Mouse (Mus musculus) neural tube, embryonic 11.5 days (tissue): ENCODE measurements around the gene Evc. TPM values are rescaled to one million over a fixed set of nuclear protein-coding genes. Genes with fewer than 3 reads are reported as not detected.
A peak's percentile ranks its signal among the peaks of the same experiment; 100 is the strongest.

Experiments
- ATAC-seq: fragments of 200-750 bp; cut with Nextera tagmentation; 2 replicates; pipeline ENCODE4 v1.8.0; 2017; ENCODE audit warnings: moderate number of reproducible peaks, mild to moderate bottlenecking, moderate TSS enrichment, moderate library complexity; ENCODE audit not compliant: insufficient read depth, low FRiP score, low TSS enrichment
- DNase-seq: peaks from one replicate; pipeline ENCODE4 v3.0.0-alpha.2; 2015; ENCODE audit warnings: low spot score
- H3K27ac ChIP-seq: fragments of 300-500 bp; sonication (generic); 2 replicates; pipeline ENCODE4 v1.5.1; 2014; ENCODE audit warnings: low read depth, mild to moderate bottlenecking, low read length
- H3K27me3 ChIP-seq: fragments of 300-500 bp; sonication (generic); 2 replicates; pipeline ENCODE4 v1.6.1; 2014; ENCODE audit warnings: mild to moderate bottlenecking, low read length, mixed read lengths; ENCODE audit not compliant: control insufficient read depth, insufficient read depth
- H3K36me3 ChIP-seq: fragments of 300-500 bp; sonication (generic); 2 replicates; pipeline ENCODE4 v1.6.1; 2014; ENCODE audit warnings: mild to moderate bottlenecking, low read length, moderate library complexity, mixed read lengths; ENCODE audit not compliant: control insufficient read depth, insufficient read depth
- H3K4me1 ChIP-seq: fragments of 300-500 bp; sonication (generic); 2 replicates; pipeline ENCODE4 v1.6.1; 2014; ENCODE audit warnings: low read length, mixed read lengths; ENCODE audit not compliant: control insufficient read depth, insufficient read depth
- H3K4me2 ChIP-seq: fragments of 300-500 bp; sonication (generic); 2 replicates; pipeline ENCODE4 v1.6.1; 2014; ENCODE audit warnings: low read depth, mild to moderate bottlenecking, moderate library complexity
- H3K4me3 ChIP-seq: fragments of 300-500 bp; sonication (generic); 2 replicates; pipeline ENCODE4 v1.5.1; 2014; ENCODE audit warnings: low read depth, low read length
- H3K9ac ChIP-seq: fragments of 300-500 bp; sonication (generic); 2 replicates; pipeline ENCODE4 v1.6.1; 2014; ENCODE audit warnings: mild to moderate bottlenecking, low read length
- H3K9me3 ChIP-seq: fragments of 300-500 bp; sonication (generic); 2 replicates; pipeline ENCODE4 v1.6.1; 2016; ENCODE audit warnings: low read length; ENCODE audit not compliant: control insufficient read depth
- WGBS: fragments of 180-500 bp; shearing (Covaris S2); extraction: QIAGEN DNeasy Blood & Tissue Kit; methylation state at CpG from one replicate; pipeline ENCODE4 v1.1.7; 2014; 5-methylcytosine and 5-hydroxymethylcytosine counted together
- polyA plus RNA-seq: library from polyadenylated mRNA; unstranded; fragments of >200 nt; fragmentation: Nextera tagmentation; extraction: Ambion mirVana; gene quantifications from 2 replicates; pipeline ENCODE4 v1.2.1, GENCODE M21; 2014

The Evc gene
- polyA plus RNA-seq, 1 experiment from 2014 or later, result 12.9 TPM

DNA sequence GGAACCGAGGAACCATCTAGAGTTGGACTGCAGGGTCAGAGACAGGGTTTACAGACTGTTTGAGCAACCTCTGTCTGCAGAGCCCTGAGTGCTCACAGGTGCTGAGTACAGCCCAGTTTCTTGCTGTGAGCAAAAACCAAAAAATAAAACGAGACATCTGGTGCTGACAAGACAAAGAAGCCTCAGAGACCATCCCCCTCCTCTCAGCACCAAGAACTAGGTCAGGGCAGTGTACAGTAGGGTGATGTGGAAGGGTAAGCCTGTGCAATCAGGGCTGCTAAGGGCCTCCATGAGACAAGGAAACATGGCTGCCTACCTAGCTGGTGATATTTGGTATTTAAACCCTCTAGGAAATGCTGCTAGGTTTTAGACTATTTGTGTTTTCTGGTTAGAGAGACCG, 85.1 kb downstream of the Evc start:
- Histone ChIP-seq H3K27me3 (no peaks in the 10 kb centered on the region), H3K27ac (no peak overlapping the region), H3K4me2 (no peak overlapping the region), H3K9ac (no peak overlapping the region), H3K4me3 (no peak overlapping the region), H3K4me1 (peaks cover 17% of the 10 kb centered on the region), H3K9me3 (no peaks in the 10 kb centered on the region), H3K36me3 (no peaks in the 10 kb centered on the region)
- no peak for DNase-seq
- WGBS, result 74% methylated on average over 3 of the region's 3 CpGs
- no peak for ATAC-seq

DNA sequence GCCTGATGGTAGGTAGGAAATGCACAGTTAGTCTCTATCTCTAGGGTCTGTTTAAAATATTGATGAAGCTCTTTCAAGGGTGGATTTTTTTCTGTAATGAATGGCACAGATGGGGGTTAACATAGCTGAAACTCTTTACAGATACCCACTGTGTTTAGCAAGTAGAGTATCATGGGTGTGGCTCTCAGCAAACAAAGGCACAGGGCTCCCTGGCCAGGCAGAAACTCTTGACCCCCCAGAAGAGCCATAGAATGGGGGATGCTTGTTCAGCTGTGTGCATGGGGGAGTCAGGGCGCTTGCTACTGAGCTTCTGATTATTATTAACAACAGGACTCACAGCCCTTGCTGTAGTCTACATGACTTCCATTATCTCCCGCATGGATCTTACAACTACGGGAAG, 87.8 kb downstream of the Evc start:
- H3K27me3 ChIP-seq, result 0 out of 2 replicates have a peak, but pooled peaks cover 2% of the 10 kb centered on the region
- H3K4me3 ChIP-seq, result no peak overlapping the region
- H3K9me3 ChIP-seq, result no peaks in the 10 kb centered on the region
- 0 out of 2 replicates have a peak overlapping the region, but pooled peaks have one; percentile 8 for H3K9ac ChIP-seq
- no peaks in the 10 kb centered on the region for H3K36me3 ChIP-seq
- no peak overlapping the region for H3K27ac ChIP-seq
- ATAC-seq, result no peak
- whole genome bisulfite sequencing, result 82% methylated on average over 3 of the region's 3 CpGs
- H3K4me2 ChIP-seq, result peak overlapping the region; percentile 24; the same call in 1 of the 2 replicates
- peaks cover 22% of the 10 kb centered on the region for H3K4me1 ChIP-seq
- DNase-seq, result no peak

DNA sequence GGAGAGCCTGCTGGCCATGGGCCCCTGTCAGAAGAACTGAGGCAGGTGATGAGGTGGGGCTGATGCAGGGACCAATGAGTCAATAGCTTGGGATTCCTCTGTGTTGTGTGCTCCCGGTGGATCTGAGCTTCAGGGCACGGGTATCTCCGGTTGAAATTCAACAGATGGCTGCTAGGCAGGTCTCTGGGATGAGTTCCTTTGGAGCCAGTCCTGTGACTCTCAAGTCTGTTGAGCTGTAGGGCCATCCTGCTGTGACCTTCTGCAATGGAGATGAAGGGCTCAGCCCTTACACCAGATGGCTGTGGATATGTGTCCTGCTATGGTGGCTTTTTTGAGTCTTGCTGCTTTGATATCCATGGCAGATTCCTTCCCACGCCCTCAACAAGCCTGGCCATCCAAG, 89.2 kb downstream of the Evc start:
- Histone ChIP-seq H3K9ac (no peak overlapping the region), H3K27me3 (peaks cover 10% of the 10 kb centered on the region), H3K4me1 (peaks cover 22% of the 10 kb centered on the region), H3K27ac (0 out of 2 replicates have a peak overlapping the region, but pooled peaks have one; percentile 92), H3K4me3 (peak overlapping the region; percentile 62), H3K36me3 (no peaks in the 10 kb centered on the region), H3K9me3 (no peaks in the 10 kb centered on the region), H3K4me2 (peak overlapping the region; percentile 68)
- no peak for DNase-seq
- ATAC-seq, result no peak
- 45% methylated on average over 4 of the region's 4 CpGs for WGBS

DNA sequence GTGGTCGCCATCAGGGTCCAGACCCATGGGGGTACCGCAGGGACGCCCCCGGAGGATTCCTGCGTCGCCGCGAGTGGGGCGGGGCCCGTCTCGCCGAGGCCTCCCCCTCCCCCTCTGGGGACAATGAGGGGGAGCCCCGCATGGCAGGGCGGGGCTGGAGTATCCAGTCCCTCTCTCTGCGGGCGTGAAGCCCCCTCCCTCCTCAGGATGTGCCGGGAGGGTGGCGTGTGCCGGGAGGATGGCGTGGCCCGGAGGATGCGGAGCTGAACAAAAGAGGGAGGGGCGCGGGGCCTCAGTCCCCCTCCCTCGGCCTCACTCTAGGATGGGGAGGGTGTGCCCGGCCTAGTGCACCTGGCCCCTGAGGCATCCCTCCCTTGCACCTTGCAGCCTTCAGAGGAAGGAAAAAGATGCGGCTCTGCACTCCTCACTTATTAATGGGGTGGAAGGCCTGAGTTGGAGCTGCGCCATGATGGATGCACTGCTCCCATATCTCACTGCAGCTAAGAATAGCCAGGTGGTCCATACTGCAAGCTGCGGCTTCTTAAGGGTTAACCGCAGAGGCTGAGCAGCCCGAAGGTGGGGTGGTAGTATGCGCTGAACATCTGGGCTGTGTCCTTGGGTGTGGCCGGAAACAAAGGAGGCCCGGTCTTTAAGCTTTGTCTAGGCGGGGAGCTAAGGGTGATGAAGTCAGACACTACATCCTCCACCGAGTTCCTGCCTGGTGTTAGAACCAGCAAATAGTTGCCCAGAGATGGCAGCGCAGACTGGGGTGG, 90.4 kb downstream of the Evc start:
- Histone ChIP-seq H3K9me3 (no peaks in the 10 kb centered on the region), H3K27me3 (peaks cover 21% of the 10 kb centered on the region), H3K9ac (peak overlapping the region; percentile 82), H3K4me1 (peaks cover 22% of the 10 kb centered on the region), H3K36me3 (no peaks in the 10 kb centered on the region), H3K4me3 (peak overlapping the region; percentile 62), H3K4me2 (peak overlapping the region; percentile 68), H3K27ac (peak overlapping the region; percentile 92)
- WGBS, result under 1% methylated on average over 20 of the region's 37 CpGs
- DNase-seq, result peak; percentile 78
- ATAC-seq, result peak; percentile 32

DNA sequence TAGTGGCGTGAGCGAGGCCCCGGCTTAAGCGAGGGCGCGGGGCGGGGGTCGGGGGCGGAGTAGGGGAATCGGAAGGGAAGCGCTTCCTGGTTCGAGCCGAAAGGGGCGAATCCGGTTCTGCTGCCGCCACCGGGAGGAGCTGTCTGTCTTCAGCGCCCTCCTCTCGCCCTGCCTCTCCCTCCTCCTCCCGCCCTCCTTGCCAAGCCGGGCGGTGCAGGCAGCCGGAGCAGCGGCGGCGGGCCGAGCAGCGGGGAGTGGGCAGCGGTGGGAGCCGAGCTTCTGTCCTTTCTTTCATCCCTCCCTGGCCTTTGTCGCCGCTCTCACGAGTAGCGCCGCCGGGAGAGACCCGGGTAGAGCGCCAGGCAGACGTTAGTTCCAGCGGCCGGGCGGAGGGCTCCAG, 91.0 kb downstream of the Evc start:
- H3K27me3 ChIP-seq, result peaks cover 28% of the 10 kb centered on the region
- peak overlapping the region; percentile 92 for H3K27ac ChIP-seq
- H3K9me3 ChIP-seq, result no peaks in the 10 kb centered on the region
- WGBS, result under 1% methylated on average over 42 of the region's 42 CpGs
- peak overlapping the region; percentile 68 for H3K4me2 ChIP-seq
- peak overlapping the region; percentile 82 for H3K9ac ChIP-seq
- H3K36me3 ChIP-seq, result no peaks in the 10 kb centered on the region
- DNase-seq (peak; percentile 81), ATAC-seq (peak; percentile 38)
- H3K4me1 ChIP-seq, result peaks cover 26% of the 10 kb centered on the region
- H3K4me3 ChIP-seq, result peak overlapping the region; percentile 62

DNA sequence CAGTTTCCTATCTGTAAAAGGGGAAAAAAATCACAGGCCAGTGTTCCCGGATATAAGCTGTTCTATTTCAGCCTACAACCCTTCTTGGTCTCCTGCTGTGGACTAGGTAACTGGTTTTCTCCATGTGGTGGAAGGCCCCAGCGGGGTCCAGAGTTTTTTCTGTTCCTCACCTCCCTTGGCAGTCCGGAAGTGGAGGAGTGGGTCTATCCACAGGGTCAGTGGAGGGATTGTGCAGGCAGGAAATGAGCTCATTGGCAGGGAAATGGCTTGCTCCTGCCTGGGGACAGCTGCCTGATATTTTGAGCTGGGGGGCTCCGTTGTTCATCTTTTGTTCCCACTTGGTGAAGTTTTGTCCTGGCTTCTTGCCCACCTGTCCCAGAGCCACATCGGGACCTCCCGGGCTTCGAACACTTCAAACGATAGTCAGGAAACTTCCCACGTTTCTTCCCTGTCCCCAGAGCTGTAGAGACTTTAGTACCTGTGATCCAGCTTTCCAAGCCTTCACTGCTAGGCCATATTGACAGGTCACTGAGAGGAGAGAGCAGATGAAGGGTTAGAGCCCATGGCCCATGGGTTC, 91.9 kb downstream of the Evc start:
- 39% methylated on average over 9 of the region's 9 CpGs for WGBS
- Histone ChIP-seq H3K4me3 (peak overlapping the region; percentile 62), H3K27ac (peak overlapping the region; percentile 92), H3K27me3 (peaks cover 28% of the 10 kb centered on the region), H3K4me1 (peaks cover 26% of the 10 kb centered on the region), H3K9ac (peak overlapping the region; percentile 82), H3K36me3 (no peaks in the 10 kb centered on the region), H3K9me3 (no peaks in the 10 kb centered on the region), H3K4me2 (peak overlapping the region; percentile 68)
- ATAC-seq, result no peak
- DNase-seq, result peak; percentile 28

DNA sequence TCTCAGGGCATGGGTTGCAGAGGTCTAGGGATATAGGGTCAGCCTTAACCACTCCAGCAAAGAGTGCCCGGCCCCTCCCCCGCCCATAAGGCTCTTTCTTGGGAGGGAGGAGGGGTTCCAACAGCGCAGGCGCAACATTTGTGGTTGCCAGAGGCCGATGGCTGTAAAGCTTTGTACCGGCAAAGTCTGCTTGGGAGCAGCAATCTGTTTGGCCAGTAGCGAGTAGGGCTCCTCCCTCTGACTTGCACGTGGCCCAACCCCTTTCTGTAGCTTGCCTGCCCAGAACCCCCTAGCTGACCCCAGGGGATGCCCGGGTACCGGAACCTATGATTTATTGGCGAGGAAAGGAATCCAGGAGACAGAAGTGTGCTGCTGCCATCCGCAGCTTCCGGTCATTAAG, 92.5 kb downstream of the Evc start:
- ATAC-seq, result peak; percentile 57
- H3K27ac ChIP-seq, result peak overlapping the region; percentile 92

DNA sequence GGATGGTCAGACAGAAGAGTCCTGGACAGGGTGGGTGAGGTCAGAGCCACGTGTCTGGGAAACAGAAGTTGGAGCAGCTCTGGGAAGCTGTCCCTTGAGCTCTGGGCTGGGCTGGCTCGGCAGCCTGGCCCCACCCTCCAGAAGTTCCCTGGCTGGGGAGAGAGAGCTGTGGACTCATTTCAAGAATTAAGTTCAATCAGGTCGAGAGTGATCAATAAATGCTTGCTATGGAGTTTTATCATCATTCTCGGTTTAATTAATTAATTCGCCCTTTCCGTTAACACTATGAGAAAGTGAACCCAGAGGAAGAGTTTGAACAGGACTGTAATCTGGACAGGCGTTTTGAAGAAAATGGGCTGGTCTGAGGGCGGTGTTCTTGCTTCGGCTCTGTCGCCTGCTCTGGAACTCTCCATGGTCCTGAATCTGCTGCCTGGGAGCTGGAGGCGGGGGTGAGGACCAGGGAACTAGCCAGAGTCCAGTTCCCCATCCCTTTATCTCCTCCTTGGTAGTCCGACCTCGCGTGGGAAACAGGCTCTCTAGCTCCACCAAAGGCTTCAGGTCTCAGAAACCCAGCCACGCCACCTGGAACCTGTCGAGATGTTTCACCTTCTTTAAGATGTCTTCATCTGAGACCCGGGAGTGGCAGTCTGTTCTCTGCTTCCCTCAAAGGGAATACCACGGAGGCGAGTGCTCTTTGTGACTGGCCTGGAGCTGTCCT, 93.4 kb downstream of the Evc start:
- Histone ChIP-seq H3K36me3 (no peaks in the 10 kb centered on the region), H3K27ac (peak overlapping the region; percentile 92), H3K4me2 (peak overlapping the region; percentile 68), H3K4me1 (peaks cover 23% of the 10 kb centered on the region), H3K9me3 (no peaks in the 10 kb centered on the region), H3K4me3 (peak overlapping the region; percentile 62), H3K27me3 (peaks cover 28% of the 10 kb centered on the region), H3K9ac (peak overlapping the region; percentile 72)
- WGBS, result 1% methylated on average over 19 of the region's 19 CpGs
- ATAC-seq (no peak), DNase-seq (peak; percentile 75)

More for the DNA sequence above, 92.5 kb downstream of the Evc start:
- H3K36me3 ChIP-seq, result no peaks in the 10 kb centered on the region
- peaks cover 28% of the 10 kb centered on the region for H3K27me3 ChIP-seq
- H3K4me3 ChIP-seq, result peak overlapping the region; percentile 62
- under 1% methylated on average over 13 of the region's 13 CpGs for WGBS
- H3K9me3 ChIP-seq, result no peaks in the 10 kb centered on the region
- peaks cover 26% of the 10 kb centered on the region for H3K4me1 ChIP-seq
- DNase-seq, result peak; percentile 81
- peak overlapping the region; percentile 82 for H3K9ac ChIP-seq
- peak overlapping the region; percentile 68 for H3K4me2 ChIP-seq
